Mouse (Mus musculus): ENCODE data around the gene Mymk.

DNA sequence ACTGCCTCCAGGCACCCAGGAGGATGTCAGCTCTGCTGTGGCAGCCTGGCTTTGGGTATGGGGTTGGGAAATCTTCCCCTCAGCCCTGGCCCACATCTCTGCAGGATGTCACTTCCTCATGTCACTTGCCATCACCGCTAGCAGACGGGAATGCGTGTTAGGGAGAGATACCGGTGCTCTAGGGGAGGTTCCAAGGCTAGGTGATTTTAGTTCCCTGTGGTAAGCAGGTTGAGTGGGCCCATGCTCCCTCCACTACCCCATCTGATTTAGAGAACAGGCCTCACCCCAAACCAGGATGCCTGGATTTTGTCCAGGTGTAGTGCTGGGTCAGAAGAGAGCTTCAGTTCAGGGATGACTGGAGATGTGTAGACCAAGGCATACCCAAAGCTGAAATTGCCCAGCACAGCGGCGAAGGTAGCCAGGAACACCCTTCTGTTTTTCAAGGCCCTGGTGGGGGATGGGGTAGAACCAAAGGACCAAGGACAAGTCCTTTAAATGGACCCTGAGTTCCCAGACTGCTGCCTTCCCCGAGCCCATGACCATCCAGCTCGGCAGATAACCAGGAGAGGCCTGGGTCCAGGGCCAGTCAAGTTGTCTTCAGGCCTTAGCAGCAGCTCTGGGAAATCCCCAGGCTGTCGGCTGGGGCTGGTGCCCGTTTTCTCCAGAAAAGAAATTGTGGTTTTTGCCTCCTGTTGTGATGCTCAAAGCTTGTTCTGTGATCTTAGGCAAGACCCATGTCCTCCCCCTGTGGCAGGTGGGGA lies 44.9 kb downstream of the Mymk start:
- TF ChIP-seq CTCF (IDR thresholded peaks at IDR 0.05; ENCODE audit: borderline replicate concordance, control insufficient read depth, extremely low read depth, insufficient read depth, low read length, poor library complexity) = no peak
- no peak for TF ChIP-seq POLR2A (IDR thresholded peaks at IDR 0.05; ENCODE audit: control insufficient read depth, extremely low read depth, insufficient read depth, low read length, poor library complexity)
